Mouse (Mus musculus) CD8-positive naive resting alpha-beta T cell, adult 2 months (primary cell): ENCODE measurements around the gene Vmn1r3.
"Not testable (repeated sequence)": the region's sequence is repeated elsewhere in the genome, so short reads cannot be mapped to it uniquely, and the experiment has no call there.

Experiments used
- DNase-seq, 2 experiments: peaks; one replicate each; pipeline ENCODE4 v3.0.0; 2022; ENCODE audit warnings: low read depth in 2 of 2, low spot score in 2 of 2

The Vmn1r3 gene

GRCm38 (mm10) chr4:3185258-3185657 is at the start of gene Vmn1r3:
Gene Vmn1r3, minus strand, starts transcription at chr4:3185358.
- not testable (repeated sequence) for DNase-seq

- no peak for DNase-seq
Observed at GRCm38 (mm10) chr4:3232053-3232452, 46.9 kb upstream of the Vmn1r3 start.

GRCm38 (mm10) chr4:3230908-3231684 is 45.9 kb upstream of the Vmn1r3 start:
- DNase-seq: no peak

GRCm38 (mm10) chr4:3229532-3229931 is 44.4 kb upstream of the Vmn1r3 start:
- DNase-seq: no peak

- DNase-seq: no peak
Observed at GRCm38 (mm10) chr4:3228476-3228875, 43.3 kb upstream of the Vmn1r3 start.

- no peak for DNase-seq
Observed at GRCm38 (mm10) chr4:3227751-3228150, 42.6 kb upstream of the Vmn1r3 start.

- no peak for DNase-seq
Observed at GRCm38 (mm10) chr4:3226488-3226887, 41.3 kb upstream of the Vmn1r3 start.

- not testable (repeated sequence) for DNase-seq
Observed at GRCm38 (mm10) chr4:3225416-3225815, 40.3 kb upstream of the Vmn1r3 start.

GRCm38 (mm10) chr4:3224848-3225247 is 39.7 kb upstream of the Vmn1r3 start:
- DNase-seq: not testable (repeated sequence)

GRCm38 (mm10) chr4:3223483-3224209 is 38.5 kb upstream of the Vmn1r3 start:
- not testable (repeated sequence) for DNase-seq

GRCm38 (mm10) chr4:3216382-3216781 is 31.2 kb upstream of the Vmn1r3 start:
- not testable (repeated sequence) for DNase-seq

- DNase-seq: not testable (repeated sequence)
Observed at GRCm38 (mm10) chr4:3213349-3213748, 28.2 kb upstream of the Vmn1r3 start.

- DNase-seq: not testable (repeated sequence)
Observed at GRCm38 (mm10) chr4:3209643-3210217, 24.6 kb upstream of the Vmn1r3 start.

GRCm38 (mm10) chr4:3176746-3177490 is 8.2 kb downstream of the Vmn1r3 start:
- peak in 1 of 2 experiments; percentile 3 for DNase-seq

GRCm38 (mm10) chr4:3176195-3176594 is 9.0 kb downstream of the Vmn1r3 start:
- DNase-seq: not testable (repeated sequence)

- DNase-seq: not testable (repeated sequence)
Observed at GRCm38 (mm10) chr4:3175756-3176155, 9.4 kb downstream of the Vmn1r3 start.

- DNase-seq: not testable (repeated sequence)
Observed at GRCm38 (mm10) chr4:3174586-3174985, 10.6 kb downstream of the Vmn1r3 start.

- not testable (repeated sequence) for DNase-seq
Observed at GRCm38 (mm10) chr4:3167020-3167419, 18.1 kb downstream of the Vmn1r3 start, which contains the start of gene Vmn1r2. Gene Vmn1r2, plus strand, starts transcription at chr4:3167320.

- peak in 1 of 2 experiments; percentile 2 for DNase-seq
Observed at GRCm38 (mm10) chr4:3165046-3165445, 20.1 kb downstream of the Vmn1r3 start.

- not testable (repeated sequence) for DNase-seq
Observed at GRCm38 (mm10) chr4:3164429-3164828, 20.7 kb downstream of the Vmn1r3 start.

- not testable (repeated sequence) for DNase-seq
Observed at GRCm38 (mm10) chr4:3153320-3153719, 31.8 kb downstream of the Vmn1r3 start.
